Mouse (Mus musculus): ENCODE data around the gene 1810049J17Rik. TPM values are rescaled to one million over a fixed set of nuclear protein-coding genes. Genes with fewer than 3 reads are reported as not detected.
A peak's percentile ranks its signal among the peaks of the same experiment; 100 is the strongest.

The 1810049J17Rik gene
- polyA plus RNA-seq, 1 experiment from 2014 or later: 1.1 TPM

- H3K9ac ChIP-seq (replicated peaks): no peak overlapping the region
- ATAC-seq (no peak), DNase-seq (no peak)
- no peaks in the 10 kb centered on the region for H3K9me3 ChIP-seq (ENCODE audit: low read length)
- H3K36me3 ChIP-seq (replicated peaks; ENCODE audit: insufficient read depth, low read length): peaks cover 45% of the 10 kb centered on the region
- WGBS (ENCODE audit: insufficient replicate concordance): 82% methylated on average over 3 of the region's 3 CpGs
- H3K27ac ChIP-seq (ENCODE audit: low read depth): no peak overlapping the region
- H3K27me3 ChIP-seq (ENCODE audit: insufficient read depth, low read length): no peaks in the 10 kb centered on the region
- H3K4me1 ChIP-seq (ENCODE audit: insufficient read depth): no peaks in the 10 kb centered on the region
- TF ChIP-seq EP300 (IDR thresholded peaks at IDR 0.05; ENCODE audit: low read depth) (no peak), CTCF (IDR thresholded peaks at IDR 0.05; ENCODE audit: low read depth) (no peak)
- no peak overlapping the region for H3K4me3 ChIP-seq (ENCODE audit: low read depth, low read length)
- no peak overlapping the region for H3K4me2 ChIP-seq (ENCODE audit: low read depth, low read length)
These were observed 27.3 kb upstream of the 1810049J17Rik start for GRCm38 (mm10) chr15:12348950-12349349.

- no peak for DNase-seq
- Histone ChIP-seq H3K27ac (ENCODE audit: low read depth) (no peak overlapping the region), H3K9me3 (ENCODE audit: low read length) (no peaks in the 10 kb centered on the region), H3K4me1 (ENCODE audit: insufficient read depth) (peaks cover 3% of the 10 kb centered on the region; the same call in 1 of the 2 replicates), H3K27me3 (ENCODE audit: insufficient read depth, low read length) (no peaks in the 10 kb centered on the region), H3K9ac (replicated peaks) (no peak overlapping the region), H3K4me2 (ENCODE audit: low read depth, low read length) (no peak overlapping the region), H3K4me3 (ENCODE audit: low read depth, low read length) (no peak overlapping the region), H3K36me3 (replicated peaks; ENCODE audit: insufficient read depth, low read length) (peaks cover 38% of the 10 kb centered on the region)
- ATAC-seq: no peak
- TF ChIP-seq EP300 (IDR thresholded peaks at IDR 0.05; ENCODE audit: low read depth) (no peak), CTCF (IDR thresholded peaks at IDR 0.05; ENCODE audit: low read depth) (no peak)
- WGBS (ENCODE audit: insufficient replicate concordance): 93% methylated on average over 3 of the region's 3 CpGs
These were observed 25.2 kb upstream of the 1810049J17Rik start for GRCm38 (mm10) chr15:12346916-12347315.

GRCm38 (mm10) chr15:12341401-12341758 is 19.7 kb upstream of the 1810049J17Rik start:
- WGBS (ENCODE audit: insufficient replicate concordance): 61% methylated on average over 4 of the region's 4 CpGs
- H3K4me2 ChIP-seq (ENCODE audit: low read depth, low read length): peak overlapping the region; percentile 48
- H3K36me3 ChIP-seq (replicated peaks; ENCODE audit: insufficient read depth, low read length): peaks cover 19% of the 10 kb centered on the region
- TF ChIP-seq EP300 (IDR thresholded peaks at IDR 0.05; ENCODE audit: low read depth) (no peak), CTCF (IDR thresholded peaks at IDR 0.05; ENCODE audit: low read depth) (no peak)
- no peaks in the 10 kb centered on the region for H3K9me3 ChIP-seq (ENCODE audit: low read length)
- H3K9ac ChIP-seq (replicated peaks): no peak overlapping the region
- no peaks in the 10 kb centered on the region for H3K27me3 ChIP-seq (ENCODE audit: insufficient read depth, low read length)
- DNase-seq: no peak
- H3K27ac ChIP-seq (ENCODE audit: low read depth): peak overlapping the region; percentile 52; the same call in 1 of the 2 replicates
- no peak overlapping the region for H3K4me3 ChIP-seq (ENCODE audit: low read depth, low read length)
- ATAC-seq: peak; percentile 55
- H3K4me1 ChIP-seq (ENCODE audit: insufficient read depth): peaks cover 14% of the 10 kb centered on the region

DNA sequence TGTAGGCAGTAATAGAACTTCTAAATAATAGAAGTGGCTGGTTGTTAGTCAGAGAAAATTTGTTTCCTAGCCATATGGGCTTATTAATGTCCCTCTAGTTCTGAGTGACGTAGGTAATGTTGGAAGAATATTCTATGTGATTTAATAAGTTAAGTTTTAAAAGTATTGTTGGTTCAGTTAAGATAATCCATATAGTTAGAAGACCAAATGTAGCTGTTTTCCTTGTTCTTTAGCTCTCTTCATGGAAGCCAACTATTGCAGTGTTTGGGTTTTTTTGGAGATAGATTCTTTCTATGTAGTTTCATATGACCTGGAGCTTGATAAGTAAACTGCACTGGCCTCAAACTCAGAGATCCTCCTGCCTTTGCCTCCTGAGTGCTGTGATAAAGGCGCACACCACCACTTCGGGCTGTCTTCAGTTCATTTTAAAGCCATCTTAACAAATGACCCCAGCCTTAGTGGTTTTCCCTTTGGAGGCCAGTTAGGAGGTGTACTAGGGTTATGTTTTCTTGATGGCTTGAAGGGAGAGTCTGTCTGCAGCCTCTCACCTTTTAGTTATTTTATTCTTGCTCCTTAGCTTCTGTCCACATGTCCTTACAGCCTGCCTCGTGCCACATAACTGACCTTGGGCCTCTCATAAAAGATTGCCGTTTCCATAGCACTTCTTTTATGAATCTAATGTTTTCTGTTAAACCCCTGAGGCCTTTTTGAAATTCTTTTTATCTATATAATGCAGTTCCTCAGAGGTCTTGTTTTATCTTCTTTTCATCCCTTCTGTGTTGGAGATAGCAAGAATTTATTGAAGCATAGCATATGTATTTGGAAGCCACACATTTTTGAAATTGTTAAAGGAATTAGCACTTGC is 19.1 kb upstream of the 1810049J17Rik start:
- peak overlapping the region; percentile 48 for H3K4me2 ChIP-seq (ENCODE audit: low read depth, low read length)
- 58% methylated on average over 5 of the region's 5 CpGs for WGBS (ENCODE audit: insufficient replicate concordance)
- H3K9me3 ChIP-seq (ENCODE audit: low read length): no peaks in the 10 kb centered on the region
- no peaks in the 10 kb centered on the region for H3K27me3 ChIP-seq (ENCODE audit: insufficient read depth, low read length)
- peaks cover 19% of the 10 kb centered on the region for H3K36me3 ChIP-seq (replicated peaks; ENCODE audit: insufficient read depth, low read length)
- no peak overlapping the region for H3K9ac ChIP-seq (replicated peaks)
- TF ChIP-seq CTCF (IDR thresholded peaks at IDR 0.05; ENCODE audit: low read depth) (no peak), EP300 (IDR thresholded peaks at IDR 0.05; ENCODE audit: low read depth) (peak; percentile 88)
- DNase-seq (no peak), ATAC-seq (peak; percentile 58)
- peaks cover 16% of the 10 kb centered on the region for H3K4me1 ChIP-seq (ENCODE audit: insufficient read depth)
- no peak overlapping the region for H3K4me3 ChIP-seq (ENCODE audit: low read depth, low read length)
- H3K27ac ChIP-seq (ENCODE audit: low read depth): peak overlapping the region; percentile 52; the same call in 1 of the 2 replicates

- no peaks in the 10 kb centered on the region for H3K36me3 ChIP-seq (replicated peaks; ENCODE audit: insufficient read depth, low read length)
- no peak overlapping the region for H3K4me3 ChIP-seq (ENCODE audit: low read depth, low read length)
- no peak overlapping the region for H3K9ac ChIP-seq (replicated peaks)
- no peaks in the 10 kb centered on the region for H3K9me3 ChIP-seq (ENCODE audit: low read length)
- peaks cover 25% of the 10 kb centered on the region for H3K4me1 ChIP-seq (ENCODE audit: insufficient read depth)
- 48% methylated on average over 3 of the region's 3 CpGs for WGBS (ENCODE audit: insufficient replicate concordance)
- no peaks in the 10 kb centered on the region for H3K27me3 ChIP-seq (ENCODE audit: insufficient read depth, low read length)
- no peak for TF ChIP-seq CTCF (IDR thresholded peaks at IDR 0.05; ENCODE audit: low read depth)
- no peak for TF ChIP-seq EP300 (IDR thresholded peaks at IDR 0.05; ENCODE audit: low read depth)
- no peak for DNase-seq
- H3K27ac ChIP-seq (ENCODE audit: low read depth): no peak overlapping the region
- no peak for ATAC-seq
- no peak overlapping the region for H3K4me2 ChIP-seq (ENCODE audit: low read depth, low read length)
These were observed 16.1 kb upstream of the 1810049J17Rik start for GRCm38 (mm10) chr15:12337779-12338137.

GRCm38 (mm10) chr15:12337030-12337778 is 15.5 kb upstream of the 1810049J17Rik start:
- no peaks in the 10 kb centered on the region for H3K36me3 ChIP-seq (replicated peaks; ENCODE audit: insufficient read depth, low read length)
- H3K4me3 ChIP-seq (ENCODE audit: low read depth, low read length): no peak overlapping the region
- no peak overlapping the region for H3K4me2 ChIP-seq (ENCODE audit: low read depth, low read length)
- H3K9ac ChIP-seq (replicated peaks): no peak overlapping the region
- peaks cover 24% of the 10 kb centered on the region for H3K4me1 ChIP-seq (ENCODE audit: insufficient read depth)
- H3K27me3 ChIP-seq (ENCODE audit: insufficient read depth, low read length): no peaks in the 10 kb centered on the region
- TF ChIP-seq EP300 (IDR thresholded peaks at IDR 0.05; ENCODE audit: low read depth): peak; percentile 84
- TF ChIP-seq CTCF (IDR thresholded peaks at IDR 0.05; ENCODE audit: low read depth): 0 out of 2 replicates have a peak, but pooled peaks have one; percentile 3
- DNase-seq: no peak
- no peaks in the 10 kb centered on the region for H3K9me3 ChIP-seq (ENCODE audit: low read length)
- no peak overlapping the region for H3K27ac ChIP-seq (ENCODE audit: low read depth)
- ATAC-seq: no peak
- WGBS (ENCODE audit: insufficient replicate concordance): 60% methylated on average over 4 of the region's 4 CpGs

Data from liver, postnatal 0 days (tissue).